9 mouse cellular contexts compared by ENCODE assay signal in genomic region chr8:105566703-105567595, GRCm38 (mm10). TPM values are rescaled to one million over a fixed set of nuclear protein-coding genes. Genes with fewer than 3 reads are reported as not detected.
DNase-seq lines count a peak whose midpoint lies in the region; ATAC-seq and TF ChIP-seq lines count a peak whose summit lies in the region.
"Had no signal": no experiment of that assay in that cellular context is flagged by ENCODE, and none has a peak within 500 bp of the region (broad histone marks: within the 10 kb centered on the region; RNA-seq: fewer than 3 reads in every experiment).

No protein-coding gene starts in this region.

- no peak for TF ChIP-seq CTCF in liver, postnatal 0 days (IDR thresholded peaks at IDR 0.05; ENCODE audit: low read depth)

- no peaks in the 10 kb centered on the region for H3K9me3 ChIP-seq in heart, embryonic 11.5 days (replicated peaks; ENCODE audit: control insufficient read depth, low read length)
- no peaks in the 10 kb centered on the region for H3K9me3 ChIP-seq in embryonic facial prominence, embryonic 15.5 days (replicated peaks)
- H3K9me3 ChIP-seq in hindbrain, embryonic 16.5 days (ENCODE audit: control insufficient read depth, low read length): no peaks in the 10 kb centered on the region
- H3K9me3 ChIP-seq in liver, postnatal 0 days (ENCODE audit: low read length): no peaks in the 10 kb centered on the region

- no peak for DNase-seq in heart, adult 18-20 months
- DNase-seq in ZHBTc4 (ENCODE audit: low read depth, low spot score): peak; percentile 47
- peak; percentile 44 for DNase-seq in liver, postnatal 0 days
- DNase-seq in right cerebral cortex, postnatal 4 days: peak; percentile 39
- no peak for DNase-seq in frontal cortex, postnatal 14 days (ENCODE audit: low spot score in 2 of 2)

- TF ChIP-seq EP300 in liver, postnatal 0 days (IDR thresholded peaks at IDR 0.05; ENCODE audit: low read depth): no peak

- 26% methylated on average over 27 of the region's 27 CpGs for WGBS in heart, embryonic 11.5 days (ENCODE audit: insufficient replicate concordance)
- 23% methylated on average over 27 of the region's 27 CpGs for WGBS in embryonic facial prominence, embryonic 15.5 days
- 26% methylated on average over 27 of the region's 27 CpGs for WGBS in hindbrain, embryonic 16.5 days
- 22% methylated on average over 27 of the region's 27 CpGs for WGBS in liver, postnatal 0 days (ENCODE audit: insufficient replicate concordance)

- H3K27me3 ChIP-seq in heart, embryonic 11.5 days (ENCODE audit: control insufficient read depth, insufficient read depth, low read length): no peaks in the 10 kb centered on the region
- no peaks in the 10 kb centered on the region for H3K27me3 ChIP-seq in embryonic facial prominence, embryonic 15.5 days
- no peaks in the 10 kb centered on the region for H3K27me3 ChIP-seq in hindbrain, embryonic 16.5 days (replicated peaks; ENCODE audit: control insufficient read depth, insufficient read depth, low read length)
- no peaks in the 10 kb centered on the region for H3K27me3 ChIP-seq in liver, postnatal 0 days (ENCODE audit: insufficient read depth, low read length)

- H3K4me1 ChIP-seq in heart, embryonic 11.5 days (ENCODE audit: control insufficient read depth, insufficient read depth, low read length): peaks cover 6% of the 10 kb centered on the region
- H3K4me1 ChIP-seq in embryonic facial prominence, embryonic 15.5 days: peaks cover 29% of the 10 kb centered on the region
- peaks cover 29% of the 10 kb centered on the region for H3K4me1 ChIP-seq in hindbrain, embryonic 16.5 days (ENCODE audit: control insufficient read depth, insufficient read depth, low read depth, low read length)
- H3K4me1 ChIP-seq in liver, postnatal 0 days (ENCODE audit: insufficient read depth): peaks cover 32% of the 10 kb centered on the region

- peak overlapping the region; percentile 93 for H3K4me3 ChIP-seq in heart, embryonic 11.5 days (ENCODE audit: low read depth, low read length)
- H3K4me3 ChIP-seq in embryonic facial prominence, embryonic 15.5 days (replicated peaks): peak overlapping the region; percentile 91
- peak overlapping the region; percentile 73 for H3K4me3 ChIP-seq in hindbrain, embryonic 16.5 days (ENCODE audit: low read length)
- peak overlapping the region; percentile 99 for H3K4me3 ChIP-seq in liver, postnatal 0 days (ENCODE audit: low read depth, low read length)

- peak overlapping the region; percentile 77 for H3K9ac ChIP-seq in heart, embryonic 11.5 days (ENCODE audit: low read depth, low read length)
- peak overlapping the region; percentile 40 for H3K9ac ChIP-seq in embryonic facial prominence, embryonic 15.5 days
- peak overlapping the region; percentile 61 for H3K9ac ChIP-seq in hindbrain, embryonic 16.5 days (ENCODE audit: low read depth, low read length)
- H3K9ac ChIP-seq in liver, postnatal 0 days (replicated peaks): peak overlapping the region; percentile 69

- H3K36me3 ChIP-seq in heart, embryonic 11.5 days (ENCODE audit: control insufficient read depth, insufficient read depth, low read length): no peaks in the 10 kb centered on the region
- no peaks in the 10 kb centered on the region; the same call in 1 of the 2 replicates for H3K36me3 ChIP-seq in embryonic facial prominence, embryonic 15.5 days
- no peaks in the 10 kb centered on the region for H3K36me3 ChIP-seq in hindbrain, embryonic 16.5 days (ENCODE audit: control insufficient read depth, insufficient read depth, low read length)
- 0 out of 2 replicates have a peak, but pooled peaks cover 3% of the 10 kb centered on the region for H3K36me3 ChIP-seq in liver, postnatal 0 days (replicated peaks; ENCODE audit: insufficient read depth, low read length)

- no peak for ATAC-seq in heart, embryonic 11.5 days (replicated peaks; ENCODE audit: insufficient number of reproducible peaks, low FRiP score, low TSS enrichment)
- ATAC-seq in embryonic facial prominence, embryonic 15.5 days (ENCODE audit: insufficient number of reproducible peaks, low FRiP score, low TSS enrichment, low read depth): no peak
- no peak; the same call in 1 of the 2 replicates for ATAC-seq in hindbrain, embryonic 16.5 days
- ATAC-seq in liver, postnatal 0 days: no peak

- H3K27ac ChIP-seq in heart, embryonic 11.5 days (ENCODE audit: low read depth, low read length): no peak overlapping the region
- H3K27ac ChIP-seq in embryonic facial prominence, embryonic 15.5 days (replicated peaks): no peak overlapping the region
- peak overlapping the region; percentile 62; the same call in 1 of the 2 replicates for H3K27ac ChIP-seq in hindbrain, embryonic 16.5 days (ENCODE audit: low read depth, low read length)
- H3K27ac ChIP-seq in liver, postnatal 0 days (ENCODE audit: low read depth): peak overlapping the region; percentile 16; the same call in 1 of the 2 replicates

- peak overlapping the region; percentile 95 for H3K4me2 ChIP-seq in heart, embryonic 11.5 days
- peak overlapping the region; percentile 83 for H3K4me2 ChIP-seq in embryonic facial prominence, embryonic 15.5 days (replicated peaks)
- H3K4me2 ChIP-seq in hindbrain, embryonic 16.5 days (ENCODE audit: low read length): peak overlapping the region; percentile 64
- peak overlapping the region; percentile 98 for H3K4me2 ChIP-seq in liver, postnatal 0 days (ENCODE audit: low read depth, low read length)

RNA-seq across cellular contexts. Expression of gene Atp6v0d1, which starts 1.1 kb away (rescaled TPM):
- polyA plus RNA-seq in heart, embryonic 11.5 days (2014; fragmentation: Nextera tagmentation; extraction: Ambion mirVana): 80.7 and 86.3 TPM in 2 replicates
- 10 to 100 TPM; 50.4 to 53.2 TPM for total RNA-seq in heart, adult 18-20 months (2021)
- polyA plus RNA-seq in embryonic facial prominence, embryonic 15.5 days (2015; fragmentation: Nextera tagmentation; extraction: Ambion mirVana): 99.7 and 104 TPM in 2 replicates
- polyA plus RNA-seq in hindbrain, embryonic 16.5 days (2015; fragmentation: Nextera tagmentation; extraction: Ambion mirVana): 250 and 273 TPM in 2 replicates
- polyA plus RNA-seq in liver, postnatal 0 days (2015; fragmentation: Nextera tagmentation; extraction: Ambion mirVana): 48.0 and 50.2 TPM in 2 replicates

RNA-seq across cellular contexts. Expression of gene Ripor1, which starts 38.1 kb away (rescaled TPM):
- 23.6 and 27.9 TPM in 2 replicates for polyA plus RNA-seq in heart, embryonic 11.5 days (2014; fragmentation: Nextera tagmentation; extraction: Ambion mirVana)
- total RNA-seq in heart, adult 18-20 months (2021): 10 to 100 TPM; 40.1 to 42.6 TPM
- 21.6 and 24.9 TPM in 2 replicates for polyA plus RNA-seq in embryonic facial prominence, embryonic 15.5 days (2015; fragmentation: Nextera tagmentation; extraction: Ambion mirVana)
- polyA plus RNA-seq in hindbrain, embryonic 16.5 days (2015; fragmentation: Nextera tagmentation; extraction: Ambion mirVana): 37.2 and 41.7 TPM in 2 replicates
- polyA plus RNA-seq in liver, postnatal 0 days (2015; fragmentation: Nextera tagmentation; extraction: Ambion mirVana): 6.2 and 6.8 TPM in 2 replicates

RNA-seq across cellular contexts. Expression of gene Hsd11b2, which starts 48.4 kb away (rescaled TPM):
- 6.4 and 8.2 TPM in 2 replicates for polyA plus RNA-seq in heart, embryonic 11.5 days (2014; fragmentation: Nextera tagmentation; extraction: Ambion mirVana)
- under 1 TPM; 0.21 to 0.22 TPM for total RNA-seq in heart, adult 18-20 months (2021)
- 1.4 TPM in 2 replicates for polyA plus RNA-seq in embryonic facial prominence, embryonic 15.5 days (2015; fragmentation: Nextera tagmentation; extraction: Ambion mirVana)
- 6.9 and 8.8 TPM in 2 replicates for polyA plus RNA-seq in hindbrain, embryonic 16.5 days (2015; fragmentation: Nextera tagmentation; extraction: Ambion mirVana)
- polyA plus RNA-seq in liver, postnatal 0 days (2015; fragmentation: Nextera tagmentation; extraction: Ambion mirVana): 0.13 TPM in 1 of 2 replicates, not detected in the other
- total RNA-seq: neutrophil, adult 5-6 weeks had no signal

Comparison
In these comparisons a context has a peak if more than half of its experiments do, and no peak if none do; other contexts are left out.
1. H3K27ac ChIP-seq: peak in hindbrain, embryonic 16.5 days (single experiment) and liver, postnatal 0 days (single experiment); none in heart, embryonic 11.5 days (single experiment) and embryonic facial prominence, embryonic 15.5 days (single experiment).
2. DNase-seq: peak in ZHBTc4 (single experiment), liver, postnatal 0 days (single experiment) and right cerebral cortex, postnatal 4 days (single experiment); none in heart, adult 18-20 months (0 of 2) and frontal cortex, postnatal 14 days (0 of 2).
3. Peak in every context shown above with its lines, with median percentiles within 50 percentile points of each other: H3K4me2 ChIP-seq, H3K4me3 ChIP-seq and H3K9ac ChIP-seq.